Mouse (Mus musculus): Measurements from ENCODE around the gene Prkca.

DNA sequence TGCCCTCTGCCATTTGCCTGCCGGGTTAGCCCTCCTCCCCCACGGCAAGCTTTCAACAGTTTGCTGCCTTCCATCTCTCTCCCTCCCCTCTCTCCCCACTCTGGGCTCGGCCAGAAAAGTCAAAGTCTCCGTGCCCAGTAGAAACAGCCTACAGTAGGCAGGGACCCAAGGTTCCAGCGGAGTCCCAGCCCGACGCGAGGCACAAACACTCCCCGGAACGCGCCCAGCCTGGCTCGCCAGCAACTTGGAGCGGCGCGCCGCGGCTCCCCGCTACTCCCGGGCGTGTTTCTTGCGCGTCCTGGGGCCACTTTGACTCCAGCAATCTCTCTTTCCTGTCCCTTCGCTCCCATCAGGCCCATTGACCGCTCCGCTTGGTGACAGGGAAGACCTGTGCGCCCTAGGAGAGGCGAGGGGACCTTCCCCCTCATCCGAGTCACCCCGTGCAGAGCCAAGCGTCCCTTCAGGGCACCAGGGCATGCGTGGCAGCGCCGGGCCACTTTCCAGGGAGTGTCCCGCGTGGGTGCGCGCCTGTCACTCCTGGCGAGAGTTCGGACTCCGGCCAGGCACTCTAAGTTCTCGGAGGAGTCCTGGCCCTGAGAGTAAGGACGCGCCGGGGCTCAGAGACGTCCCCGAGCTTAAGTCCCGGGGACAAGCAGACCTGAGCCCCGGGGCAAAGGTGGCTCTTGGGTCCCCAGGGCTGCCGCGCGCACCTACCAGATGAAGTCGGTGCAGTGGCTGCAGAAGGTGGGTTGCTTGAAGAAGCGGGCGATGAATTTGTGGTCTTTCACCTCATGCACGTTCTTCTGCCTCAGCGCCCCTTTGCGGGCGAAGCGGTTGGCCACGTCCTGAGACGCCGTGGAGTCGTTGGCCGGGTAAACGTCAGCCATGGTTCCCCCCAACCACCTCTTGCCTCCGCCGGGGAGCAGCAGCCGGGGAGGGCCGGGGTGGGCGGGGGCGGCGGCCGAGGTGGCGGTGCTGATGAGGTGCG, 653 bp downstream of the Prkca start, which contains the start of gene Apoh:
- no peak for TF ChIP-seq CTCF (IDR thresholded peaks at IDR 0.05 in 2 of 3, conservative IDR thresholded peaks at IDR 0.05 in 1 of 3; ENCODE audit: control insufficient read depth in 1 of 3, insufficient read depth in 1 of 3, low read depth in 2 of 3, low read length in 3 of 3, poor library complexity in 1 of 3, severe bottlenecking in 1 of 3)
- peak in 1 of 2 experiments; percentile 9; a peak in 1 of 4 replicates for TF ChIP-seq POLR2A (IDR thresholded peaks at IDR 0.05; ENCODE audit: control insufficient read depth in 1 of 2, insufficient read depth in 1 of 2, low read depth in 1 of 2, low read length in 2 of 2, poor library complexity in 1 of 2)
- no peak for TF ChIP-seq GATA1 (IDR thresholded peaks at IDR 0.05; ENCODE audit: low read depth, low read length)
- TF ChIP-seq GABPA (IDR thresholded peaks at IDR 0.05; ENCODE audit: low read depth, low read length), result 0 out of 2 replicates have a peak, but pooled peaks have one; percentile 11

Measured in MEL (cell line).